Mouse (Mus musculus) left cerebral cortex, postnatal 10 days (tissue): ENCODE measurements around the gene Tigd4. TPM values are rescaled to one million over a fixed set of nuclear protein-coding genes. Genes with fewer than 3 reads are reported as not detected.

Experiments
- DNase-seq, 2 experiments: peaks; one replicate each; pipeline ENCODE4 v3.0.0; 2021 to 2022; ENCODE audit warnings: low spot score in 2 of 2, mixed read lengths in 1 of 2; ENCODE audit errors: extremely low spot score in 1 of 2
- intact Hi-C: fragments of 180-260 bp; cut with DNase I; formaldehyde crosslinking; loops from one replicate; pipeline ENCODE4 v1.15.1; 2025
- total RNA-seq, 2 experiments: library from RNA; stranded (reverse); gene quantifications; 2 replicates each; pipeline ENCODE4 v1.2.3; 2021

Tigd4 gene
- total RNA-seq, 2 experiments from 2014 or later, result 0.19 TPM; not detected in 1

DNA sequence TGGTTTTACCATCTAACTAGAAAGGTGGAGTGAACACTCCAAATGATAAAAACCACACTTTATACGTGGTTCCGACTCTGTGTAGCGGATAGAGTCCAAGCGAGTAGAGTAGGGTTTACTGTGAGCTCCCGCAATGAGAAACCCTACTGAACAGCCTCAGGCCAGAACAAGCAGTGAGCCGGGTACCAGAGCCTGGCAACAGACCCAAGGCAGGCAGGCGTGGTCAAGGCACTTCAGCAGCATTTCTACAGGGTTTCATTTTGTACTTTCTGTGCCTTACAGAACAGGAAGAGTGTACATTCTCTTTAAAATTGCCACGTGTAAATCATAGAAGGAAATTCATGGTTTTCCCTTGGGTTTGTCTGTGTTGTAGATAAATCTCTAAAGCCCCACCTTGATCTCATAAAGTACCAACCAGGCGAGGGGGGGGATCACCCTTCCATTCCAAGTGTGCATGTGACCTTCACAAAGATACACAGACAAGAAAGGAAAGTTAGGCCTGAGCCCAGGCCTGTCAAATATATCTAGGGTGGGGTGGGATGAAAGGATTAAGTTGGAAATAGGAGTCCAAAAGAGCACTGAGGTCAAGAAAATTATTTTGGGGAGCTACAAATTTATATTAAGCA is 8.6 kb downstream of the Tigd4 start:
- intact Hi-C loops, result no loop called here
- DNase-seq, result no peak

- intact Hi-C loops, result no loop called here
- DNase-seq, result no peak
Observed at GRCm38 (mm10) chr3:84602759-84603158, 9.4 kb downstream of the Tigd4 start.

GRCm38 (mm10) chr3:84603212-84603611 is 9.8 kb downstream of the Tigd4 start:
- intact Hi-C loops, result no loop called here
- no peak for DNase-seq

GRCm38 (mm10) chr3:84610183-84610710 is 16.9 kb downstream of the Tigd4 start:
- intact Hi-C loops, result no loop called here
- DNase-seq, result no peak

GRCm38 (mm10) chr3:84615050-84615855 is 21.9 kb downstream of the Tigd4 start:
- peak in 1 of 2 experiments; percentile 41 for DNase-seq
- intact Hi-C loops, result loop anchor here (5.0 kb wide), 2 partner anchors 77 to 227 kb away; no protein-coding TSS in a partner anchor

DNA sequence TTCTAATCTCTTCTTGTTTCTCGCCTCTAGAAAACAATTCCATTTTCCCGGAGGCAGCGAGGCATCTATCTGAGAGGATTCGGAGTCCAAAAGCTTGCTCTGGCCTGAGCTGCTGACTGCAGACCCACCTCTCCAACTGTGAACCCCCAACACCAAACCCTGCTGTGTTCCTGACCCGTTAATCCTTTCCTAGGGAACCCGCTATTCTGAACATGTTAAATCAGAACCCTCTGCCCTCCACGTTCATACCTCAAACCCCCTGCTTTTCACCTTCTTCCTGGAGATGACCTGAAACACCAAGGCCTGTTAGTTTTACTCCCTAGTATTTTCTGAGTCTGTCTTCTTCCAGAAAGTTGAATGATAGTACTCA is 22.5 kb downstream of the Tigd4 start:
- no peak for DNase-seq
- intact Hi-C loops, result loop anchor here (5.0 kb wide), 2 partner anchors 76 to 226 kb away; no protein-coding TSS in a partner anchor

DNA sequence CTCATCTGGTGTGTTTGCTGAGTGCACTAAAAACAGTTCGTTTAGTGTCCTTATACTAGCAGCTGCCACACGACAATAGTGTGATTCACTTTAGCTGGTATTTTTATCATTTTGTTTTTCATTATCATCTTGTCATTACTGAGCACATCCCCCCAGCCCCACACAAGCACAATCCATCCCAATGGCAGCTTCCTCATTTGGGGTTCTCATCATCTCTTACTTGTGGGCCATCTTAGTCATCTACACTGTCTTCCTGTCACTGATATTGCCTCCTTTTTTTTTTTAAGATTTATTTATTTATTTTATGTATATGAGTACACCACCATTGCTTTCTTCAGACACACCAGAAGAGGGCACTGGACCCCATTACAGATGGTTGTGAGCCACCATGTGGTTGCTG is 25.3 kb downstream of the Tigd4 start:
- intact Hi-C loops, result loop anchor here (5.0 kb wide), 2 partner anchors 74 to 224 kb away; no protein-coding TSS in a partner anchor
- DNase-seq, result no peak

DNA sequence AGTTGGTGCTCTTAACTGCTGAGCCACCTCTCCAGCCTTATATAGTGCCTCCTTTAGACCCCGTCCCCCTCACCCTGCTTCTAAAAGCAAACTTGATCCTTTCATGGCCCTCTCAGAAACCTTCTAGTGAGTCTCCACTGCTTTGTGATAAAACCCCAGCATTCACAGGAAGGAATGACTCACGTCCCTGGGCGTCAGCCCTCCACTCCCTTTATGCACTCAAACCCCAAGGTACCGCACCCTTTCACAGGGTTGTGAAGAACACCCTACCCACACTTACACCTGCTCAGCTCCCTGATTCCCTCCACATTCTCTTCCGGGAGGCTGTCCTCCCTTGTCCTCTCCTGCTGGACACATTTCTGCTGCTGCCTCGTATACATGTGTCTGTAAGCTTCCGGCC is 25.7 kb downstream of the Tigd4 start:
- DNase-seq, result no peak
- intact Hi-C loops, result loop anchor here (5.0 kb wide), 2 partner anchors 73 to 223 kb away; no protein-coding TSS in a partner anchor

DNA sequence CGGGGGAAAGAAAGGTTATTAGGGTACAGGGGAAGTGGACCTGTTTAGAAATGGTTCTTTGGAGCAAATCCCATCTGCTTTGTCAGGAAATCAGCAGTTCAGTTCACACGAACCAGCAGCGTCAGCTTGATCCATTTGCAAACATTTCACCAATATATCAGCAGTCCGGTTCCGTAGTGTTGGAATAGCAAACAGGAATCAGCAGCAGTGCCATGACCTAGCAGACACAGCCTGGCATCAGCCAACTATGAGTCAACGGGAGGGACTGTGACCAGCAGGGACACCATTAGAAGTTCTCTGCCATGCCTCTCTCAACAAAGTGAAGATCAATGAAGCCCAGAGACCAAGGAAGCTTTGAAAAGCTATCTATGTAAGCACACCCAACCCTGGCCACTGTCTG is 26.4 kb downstream of the Tigd4 start:
- intact Hi-C loops, result loop anchor here (5.0 kb wide), 2 partner anchors 73 to 223 kb away; no protein-coding TSS in a partner anchor
- DNase-seq, result no peak

DNA sequence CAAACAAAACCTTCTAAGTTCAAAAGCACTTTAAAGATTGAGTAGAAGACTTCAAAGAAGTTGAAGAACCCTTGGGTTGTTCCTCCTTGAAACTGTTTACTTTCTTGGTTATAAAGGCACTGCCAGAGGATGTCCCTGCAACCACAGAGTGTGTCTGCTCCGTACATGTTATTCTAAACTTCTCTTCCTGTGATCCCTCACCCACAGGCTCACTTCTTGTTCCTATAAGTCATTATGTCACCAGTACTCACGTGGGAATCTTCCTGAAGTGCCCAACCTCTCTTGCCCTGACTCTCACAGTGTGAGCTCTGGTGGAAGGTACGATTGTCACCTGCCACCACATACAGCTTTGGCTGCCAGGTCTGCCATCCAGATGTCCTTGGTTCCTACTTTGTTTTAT is 28.7 kb downstream of the Tigd4 start:
- intact Hi-C loops, result no loop called here
- DNase-seq, result no peak

GRCm38 (mm10) chr3:84631586-84631985 is 38.2 kb downstream of the Tigd4 start:
- DNase-seq, result no peak
- intact Hi-C loops, result no loop called here

DNA sequence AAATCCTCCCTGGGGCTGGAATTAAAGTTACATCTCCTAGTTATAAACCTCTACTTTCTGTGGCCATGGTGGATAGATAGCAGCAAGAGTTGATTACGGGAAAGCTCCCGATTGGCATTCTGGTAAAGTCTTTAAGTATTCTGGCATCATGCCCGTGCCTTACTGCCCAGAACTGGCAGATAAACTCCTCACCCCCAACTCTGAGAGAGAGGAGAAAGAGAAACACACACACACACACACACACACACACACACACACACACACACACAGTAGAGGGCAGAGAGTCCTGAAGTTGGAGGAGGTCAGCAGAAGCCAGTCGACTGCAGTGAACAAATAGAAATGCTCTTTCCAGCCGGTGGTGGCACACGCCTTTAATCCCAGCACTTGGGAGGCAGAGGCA is 43.7 kb downstream of the Tigd4 start:
- DNase-seq, result no peak
- intact Hi-C loops, result no loop called here

DNA sequence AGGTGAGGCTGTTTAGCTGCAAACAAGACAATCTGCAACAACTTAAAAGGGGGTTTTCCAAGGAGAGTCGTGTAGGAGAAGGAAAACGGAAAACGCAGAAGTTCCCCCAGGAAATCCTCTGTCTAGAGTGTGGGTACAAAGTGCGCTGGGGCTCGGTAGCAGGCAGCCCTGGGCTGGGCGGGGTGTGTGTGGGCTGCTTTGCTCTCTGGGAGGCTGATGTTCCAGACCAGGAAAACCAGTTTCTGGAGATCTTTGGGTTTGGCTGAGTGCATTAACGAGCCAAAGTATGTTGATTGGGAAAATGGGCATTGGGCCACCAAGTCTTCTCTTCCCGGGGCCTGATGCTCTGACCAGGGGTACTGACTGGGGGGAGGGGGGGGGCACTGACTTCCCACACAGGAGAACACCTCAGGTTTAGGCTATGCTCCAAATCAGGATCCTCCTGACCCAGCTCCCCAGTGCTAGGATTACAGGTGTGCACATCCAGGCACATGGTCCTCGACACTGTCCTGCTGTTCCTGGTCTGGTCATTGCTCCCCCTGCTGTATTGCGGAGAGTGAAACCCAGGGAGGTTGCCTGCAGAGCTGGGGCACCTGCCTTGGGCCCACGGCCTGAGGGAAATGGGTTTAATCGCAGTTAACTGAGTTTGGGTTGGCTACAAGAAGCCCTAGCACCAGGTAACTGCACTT is 44.7 kb downstream of the Tigd4 start:
- DNase-seq, result no peak
- intact Hi-C loops, result no loop called here

DNA sequence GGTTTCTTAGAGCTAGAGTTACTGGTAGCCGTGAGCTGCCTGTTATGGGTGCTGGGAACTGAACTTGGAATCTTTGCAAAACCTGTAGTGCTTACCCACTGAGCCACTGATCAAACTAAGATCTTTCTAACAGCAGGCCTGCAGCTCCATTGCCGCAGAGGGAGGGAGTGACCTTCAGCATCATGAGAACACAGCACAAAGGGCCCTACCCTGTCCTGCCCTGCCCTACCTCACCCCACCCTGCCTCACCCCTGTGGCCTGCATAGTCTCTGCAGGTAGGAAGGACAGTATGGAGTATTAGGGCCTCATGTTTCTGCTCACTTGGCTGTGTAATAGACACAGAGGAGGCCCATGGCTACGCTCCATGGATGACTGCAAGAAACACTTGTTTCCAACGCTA is 45.5 kb downstream of the Tigd4 start:
- no peak for DNase-seq
- intact Hi-C loops, result no loop called here

DNA sequence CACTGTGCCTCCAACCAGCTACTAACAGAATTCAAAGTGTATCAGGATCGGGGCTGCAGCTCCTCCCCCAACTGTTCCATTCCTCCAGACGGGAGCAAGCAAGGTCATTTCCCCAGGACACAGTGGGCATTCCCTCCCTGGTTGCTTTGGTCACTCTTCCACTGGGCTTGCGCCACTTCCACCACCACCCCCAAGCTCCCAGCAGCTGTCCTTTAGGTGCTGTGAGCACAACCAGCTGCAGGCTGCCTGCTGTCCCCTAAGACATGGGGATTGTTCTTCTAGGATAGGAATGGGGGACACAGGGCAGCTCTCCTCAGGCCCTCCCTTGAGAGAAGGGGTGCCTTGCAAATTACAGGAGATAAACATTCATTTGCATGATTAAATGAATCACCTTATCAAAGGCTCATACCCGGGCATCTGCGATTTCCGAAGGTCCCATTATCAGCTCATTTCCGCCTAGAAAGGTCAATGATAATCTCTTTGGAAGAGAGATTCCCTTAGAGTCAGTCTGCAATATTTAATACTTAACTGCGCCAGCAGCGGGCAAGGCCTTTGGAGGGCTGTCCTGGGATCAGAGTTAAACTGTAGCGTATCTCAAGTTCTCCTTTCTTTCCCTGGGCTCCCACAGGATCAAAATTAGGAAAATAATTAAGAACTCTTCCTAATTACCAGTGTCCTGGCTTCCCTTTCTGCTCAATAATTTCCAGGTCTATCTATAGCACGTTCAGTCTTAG is 46.6 kb downstream of the Tigd4 start:
- DNase-seq, result no peak
- intact Hi-C loops, result no loop called here

DNA sequence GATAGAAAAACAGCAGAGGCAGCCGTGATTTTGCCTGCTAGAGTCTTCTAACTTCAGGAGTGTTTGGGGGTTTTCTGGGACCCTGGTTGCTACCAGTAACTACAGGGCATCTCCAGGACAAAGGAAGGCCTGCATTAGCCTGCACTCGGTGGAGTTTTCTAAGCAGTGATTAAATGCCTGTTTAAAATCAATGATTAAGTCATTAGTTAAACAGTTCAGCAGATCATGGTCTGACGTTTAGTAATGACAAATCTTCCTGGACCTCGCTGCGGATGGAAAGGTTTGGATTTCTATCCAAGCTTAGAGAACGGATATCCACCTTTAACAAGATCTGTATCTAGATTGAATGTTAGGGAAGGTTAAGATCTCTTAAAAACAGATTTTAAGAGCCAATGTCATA is 47.2 kb downstream of the Tigd4 start:
- intact Hi-C loops, result no loop called here
- DNase-seq, result no peak

DNA sequence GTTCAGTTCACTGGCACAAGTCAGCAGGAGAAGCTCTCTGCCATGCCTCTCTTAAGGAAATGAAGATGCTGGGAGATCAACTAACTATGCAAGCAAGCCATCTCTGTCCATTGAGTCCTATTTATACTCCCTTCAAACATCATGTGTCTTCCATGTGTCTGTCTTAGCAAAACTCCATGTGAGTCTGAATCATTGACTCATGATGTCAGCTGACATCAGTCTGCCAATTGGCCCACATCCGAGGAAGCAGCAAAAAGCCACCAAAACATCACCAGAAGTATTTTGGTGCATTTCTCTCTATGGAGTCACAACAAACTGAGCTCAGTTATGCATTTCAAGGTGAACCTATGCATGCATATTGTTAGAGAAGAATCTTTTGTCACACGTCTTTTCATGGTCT is 48.0 kb downstream of the Tigd4 start:
- intact Hi-C loops, result no loop called here

GRCm38 (mm10) chr3:84642942-84643341 is 49.6 kb downstream of the Tigd4 start:
- DNase-seq, result no peak
- intact Hi-C loops, result no loop called here

More for the DNA sequence above, 48.0 kb downstream of the Tigd4 start:
- DNase-seq, result no peak
